ENCODE assay signal across 24 mouse cellular contexts in genomic region chr9:105740413-105740812, GRCm38 (mm10).
"Had no signal": no experiment of that assay in that cellular context is flagged by ENCODE, and none has a peak within 500 bp of the region (broad histone marks: within the 10 kb centered on the region; RNA-seq: fewer than 3 reads in every experiment).

No protein-coding gene starts in this region.

- H3K4me2 ChIP-seq: heart, embryonic 12.5 days; hindbrain, embryonic 12.5 days; hindbrain, embryonic 14.5 days; intestine, embryonic 15.5 days; limb, embryonic 15.5 days; liver, embryonic 12.5 days had no signal

- H3K4me3 ChIP-seq: heart, embryonic 10.5 days; heart, embryonic 12.5 days; hindbrain, embryonic 10.5 days; hindbrain, embryonic 12.5 days; intestine, embryonic 15.5 days; layer of hippocampus, adult 2 months; left cerebral cortex, adult 2 months; limb, embryonic 15.5 days; liver, embryonic 12.5 days had no signal

- H3K36me3 ChIP-seq: heart, embryonic 10.5 days; heart, embryonic 12.5 days; hindbrain, embryonic 10.5 days; hindbrain, embryonic 12.5 days; intestine, embryonic 15.5 days; limb, embryonic 15.5 days; liver, embryonic 12.5 days had no signal

- ATAC-seq: hindbrain, embryonic 16.5 days; inflammation-experienced regulatory T-cells, adult 6 months; intestine, embryonic 15.5 days; intestine, postnatal 0 days; liver, embryonic 12.5 days had no signal

- H3K27ac ChIP-seq: heart, embryonic 10.5 days; hindbrain, embryonic 10.5 days; hindbrain, embryonic 12.5 days; hindbrain, embryonic 14.5 days; intestine, embryonic 15.5 days; layer of hippocampus, adult 2 months; left cerebral cortex, adult 2 months; limb, embryonic 15.5 days; liver, embryonic 12.5 days; liver, embryonic 14.5 days had no signal

- H3K9ac ChIP-seq: heart, embryonic 12.5 days; hindbrain, embryonic 12.5 days; hindbrain, embryonic 14.5 days; intestine, embryonic 15.5 days; limb, embryonic 15.5 days; liver, embryonic 12.5 days; liver, embryonic 14.5 days had no signal

- H3K27me3 ChIP-seq: heart, embryonic 12.5 days; hindbrain, embryonic 12.5 days; intestine, embryonic 15.5 days; limb, embryonic 15.5 days; liver, embryonic 12.5 days had no signal

- DNase-seq: gastrocnemius, postnatal 14 days; heart, adult 18-20 months; heart, postnatal 10 days; heart, postnatal 4 days; kidney, adult 18-20 months; kidney, adult 8-10 months; kidney, postnatal 10 days; kidney, postnatal 25 days; kidney, postnatal 4 days; left cerebral cortex, postnatal 4 days had no signal

- H3K9me3 ChIP-seq: heart, embryonic 10.5 days; heart, embryonic 12.5 days; hindbrain, embryonic 10.5 days; hindbrain, embryonic 12.5 days; intestine, embryonic 15.5 days; limb, embryonic 15.5 days; liver, embryonic 12.5 days had no signal

- H3K4me1 ChIP-seq: heart, embryonic 10.5 days; heart, embryonic 12.5 days; hindbrain, embryonic 10.5 days; intestine, embryonic 15.5 days; liver, embryonic 12.5 days had no signal
